Mouse (Mus musculus): ENCODE measurements around the gene Bcar3. TPM values are rescaled to one million over a fixed set of nuclear protein-coding genes. Genes with fewer than 3 reads are reported as not detected.

The Bcar3 gene
- total and polyA plus RNA-seq, 3 experiments = not detected

- Histone ChIP-seq H3K4me3 (ENCODE audit: control insufficient read depth in 1 of 2, insufficient read depth in 1 of 2, low read depth in 2 of 2, low read length in 2 of 2) (no peak overlapping the region), H3K9me3 (replicated peaks; ENCODE audit: insufficient read depth, low read length) (no peaks in the 10 kb centered on the region), H3K79me2 (ENCODE audit: control insufficient read depth, insufficient read depth, low read length, poor library complexity) (no peaks in the 10 kb centered on the region), H3K27ac (ENCODE audit: control insufficient read depth, low read depth, low read length) (no peak overlapping the region), H3K27me3 (ENCODE audit: control insufficient read depth in 1 of 2, insufficient read depth in 2 of 2, low read length in 2 of 2) (no peaks in the 10 kb centered on the region), H3K36me3 (ENCODE audit: control insufficient read depth in 1 of 2, insufficient read depth in 2 of 2, low read length in 2 of 2) (no peaks in the 10 kb centered on the region), H3K4me1 (ENCODE audit: control insufficient read depth in 1 of 2, insufficient read depth in 2 of 2, low read length in 2 of 2) (no peaks in the 10 kb centered on the region), H3K9ac (ENCODE audit: control insufficient read depth, low read depth, low read length, poor library complexity, severe bottlenecking) (no peak overlapping the region)
- no peak for DNase-seq (ENCODE audit: low read depth, low spot score)
- TF ChIP-seq MXI1 (IDR thresholded peaks at IDR 0.05; ENCODE audit: low read depth, low read length) (no peak), RAD21 (IDR thresholded peaks at IDR 0.05; ENCODE audit: low read depth, low read length) (no peak), CTCF (IDR thresholded peaks at IDR 0.05 in 2 of 3, conservative IDR thresholded peaks at IDR 0.05 in 1 of 3; ENCODE audit: control insufficient read depth in 1 of 3, insufficient read depth in 1 of 3, low read depth in 2 of 3, low read length in 3 of 3, poor library complexity in 1 of 3, severe bottlenecking in 1 of 3) (no peak), CHD1 (IDR thresholded peaks at IDR 0.05; ENCODE audit: low read depth, low read length) (no peak), USF2 (IDR thresholded peaks at IDR 0.05; ENCODE audit: borderline replicate concordance in 1 of 2, insufficient read depth in 1 of 2, low read depth in 1 of 2, low read length in 2 of 2) (no peak), GABPA (IDR thresholded peaks at IDR 0.05; ENCODE audit: low read depth, low read length) (no peak), ELF1 (IDR thresholded peaks at IDR 0.05; ENCODE audit: low read depth, low read length) (no peak), UBTF (IDR thresholded peaks at IDR 0.05; ENCODE audit: borderline replicate concordance, insufficient read depth, low read depth, low read length) (no peak), MYB (IDR thresholded peaks at IDR 0.05; ENCODE audit: low read depth, low read length) (no peak), BHLHE40 (IDR thresholded peaks at IDR 0.05; ENCODE audit: borderline replicate concordance, low read depth, low read length) (no peak), NELFE (IDR thresholded peaks at IDR 0.05; ENCODE audit: low read depth, low read length) (no peak), POLR2AphosphoS2 (IDR thresholded peaks at IDR 0.05; ENCODE audit: low read length) (no peak), USF1 (IDR thresholded peaks at IDR 0.05; ENCODE audit: low read depth, low read length) (no peak)
These were observed 168.3 kb downstream of the Bcar3 start for GRCm38 (mm10) chr3:122461932-122462871.

- no peak for DNase-seq (ENCODE audit: low read depth, low spot score)
- no peaks in the 10 kb centered on the region for H3K9me3 ChIP-seq (replicated peaks; ENCODE audit: insufficient read depth, low read length)
- no peaks in the 10 kb centered on the region for H3K4me1 ChIP-seq (ENCODE audit: control insufficient read depth in 1 of 2, insufficient read depth in 2 of 2, low read length in 2 of 2)
- H3K27me3 ChIP-seq (ENCODE audit: control insufficient read depth in 1 of 2, insufficient read depth in 2 of 2, low read length in 2 of 2) = no peaks in the 10 kb centered on the region
- no peaks in the 10 kb centered on the region for H3K79me2 ChIP-seq (ENCODE audit: control insufficient read depth, insufficient read depth, low read length, poor library complexity)
- H3K27ac ChIP-seq (ENCODE audit: control insufficient read depth, low read depth, low read length) = no peak overlapping the region
- TF ChIP-seq USF1 (IDR thresholded peaks at IDR 0.05; ENCODE audit: low read depth, low read length) (no peak), ZMIZ1 (IDR thresholded peaks at IDR 0.05; ENCODE audit: low read depth, low read length) (no peak)
- no peak overlapping the region for H3K9ac ChIP-seq (ENCODE audit: control insufficient read depth, low read depth, low read length, poor library complexity, severe bottlenecking)
- no peaks in the 10 kb centered on the region for H3K36me3 ChIP-seq (ENCODE audit: control insufficient read depth in 1 of 2, insufficient read depth in 2 of 2, low read length in 2 of 2)
- H3K4me3 ChIP-seq (ENCODE audit: control insufficient read depth in 1 of 2, insufficient read depth in 1 of 2, low read depth in 2 of 2, low read length in 2 of 2) = no peak overlapping the region
These were observed 169.2 kb downstream of the Bcar3 start for GRCm38 (mm10) chr3:122463166-122463565.

Data from MEL (cell line).